Mouse (Mus musculus): Measurements from ENCODE around the gene Usp33.

The Usp33 gene

GRCm38 (mm10) chr3:152397335-152397940 lies 51.2 kb downstream of the Usp33 start:
- in situ Hi-C loops (cut with MboI; ENCODE audit: unreplicated experiment in 2 of 2) = loop anchor here in 1 of 2 experiments (5.0 to 10.0 kb wide), 2 partner anchors 80 to 347 kb away; no protein-coding TSS in a partner anchor

DNA sequence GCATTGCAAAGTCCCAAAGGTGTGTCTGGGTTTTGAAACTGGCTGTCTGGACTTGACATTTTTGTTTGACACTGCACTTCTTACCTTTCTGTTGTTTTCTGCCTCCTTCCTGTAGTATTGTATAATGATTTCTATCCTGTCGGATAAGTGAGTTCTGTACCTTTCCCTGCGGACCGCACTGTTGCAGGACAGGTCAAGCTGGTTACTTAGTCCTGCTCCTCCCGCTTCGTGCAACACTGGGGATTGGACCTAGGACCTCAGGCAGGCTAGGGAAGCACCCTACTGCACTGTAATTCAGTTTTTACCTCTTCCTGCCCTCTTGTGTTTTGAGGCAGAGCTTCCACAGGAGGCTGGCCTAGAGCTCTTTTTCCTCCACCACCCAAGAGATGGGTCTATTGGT lies 54.2 kb downstream of the Usp33 start:
- in situ Hi-C loops (cut with MboI; ENCODE audit: unreplicated experiment in 2 of 2) = no loop called here

DNA sequence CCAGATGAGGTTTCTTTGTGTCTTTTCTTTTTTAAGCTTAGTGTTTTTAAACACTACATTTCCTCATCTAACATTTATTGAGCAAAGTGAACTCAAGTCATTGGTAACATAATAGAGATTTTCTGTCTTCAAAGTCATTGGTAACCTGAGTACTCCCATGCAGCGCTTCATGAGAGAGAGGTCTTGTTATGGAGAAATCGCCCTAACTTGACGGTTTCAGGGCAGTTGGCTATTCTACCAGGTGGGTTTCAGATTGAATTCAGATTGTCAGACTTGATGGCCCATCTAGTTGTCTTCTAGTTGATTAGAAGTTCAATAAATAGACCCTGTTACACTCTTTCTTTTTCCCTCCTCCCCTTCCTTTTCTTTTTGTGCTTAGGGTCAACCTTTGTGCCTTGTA lies 54.6 kb downstream of the Usp33 start:
- in situ Hi-C loops (cut with MboI; ENCODE audit: unreplicated experiment in 2 of 2) = no loop called here

DNA sequence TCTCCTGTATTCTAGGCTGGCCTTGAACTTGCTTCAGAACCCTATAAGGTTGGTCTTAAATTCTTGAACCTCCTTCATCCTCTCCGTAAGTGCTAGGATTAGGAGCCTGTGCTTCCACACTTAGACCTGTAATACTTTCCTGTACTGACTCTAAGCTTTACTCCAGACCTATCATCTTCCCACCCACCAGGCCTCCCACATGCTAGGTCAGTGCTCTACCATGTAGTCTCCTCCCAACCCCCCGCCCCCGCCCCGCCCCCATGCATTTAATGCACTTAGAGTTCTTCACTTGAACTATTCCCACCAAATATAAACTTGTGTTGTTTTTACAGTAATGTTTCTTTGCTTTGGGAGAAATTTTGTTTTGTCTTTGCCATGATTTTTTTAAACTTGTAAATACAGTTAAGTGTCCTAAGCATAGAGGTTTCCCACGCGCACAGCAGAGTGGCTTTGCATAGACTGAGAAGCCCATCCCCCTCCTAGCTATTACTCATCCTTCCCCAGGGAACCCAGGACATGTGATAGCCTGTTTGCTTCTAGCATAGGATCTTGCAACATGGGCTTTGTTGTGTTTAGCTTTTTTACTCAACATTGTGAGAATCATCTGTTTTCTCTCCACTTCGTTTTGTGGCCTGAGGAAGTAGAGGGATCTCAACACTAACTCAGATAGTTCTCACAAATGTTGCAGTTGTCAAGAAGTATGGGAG lies 55.8 kb downstream of the Usp33 start:
- in situ Hi-C loops (cut with MboI; ENCODE audit: unreplicated experiment in 2 of 2) = no loop called here

GRCm38 (mm10) chr3:152402671-152403066 lies 56.4 kb downstream of the Usp33 start:
- in situ Hi-C loops (cut with MboI; ENCODE audit: unreplicated experiment in 2 of 2) = no loop called here

DNA sequence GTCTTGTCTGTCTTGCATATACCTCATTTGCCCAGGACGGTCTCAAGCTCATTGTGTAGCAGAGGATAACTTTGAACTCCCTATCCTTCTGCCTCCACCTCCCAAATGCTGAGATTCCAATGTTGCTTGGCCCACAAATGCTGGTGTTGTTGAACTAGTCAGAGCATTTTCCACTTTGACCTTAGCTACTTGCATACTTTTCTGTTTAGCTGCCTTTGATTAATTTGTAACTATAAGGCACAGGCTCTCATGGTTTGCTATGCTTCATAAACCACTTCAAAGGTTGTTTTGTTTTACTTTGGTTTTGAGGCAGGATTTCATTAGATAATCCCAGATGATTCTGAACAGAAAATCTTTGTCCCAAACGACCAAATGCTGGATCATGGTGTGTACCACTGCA lies 57.5 kb downstream of the Usp33 start:
- in situ Hi-C loops (cut with MboI; ENCODE audit: unreplicated experiment in 2 of 2) = no loop called here

DNA sequence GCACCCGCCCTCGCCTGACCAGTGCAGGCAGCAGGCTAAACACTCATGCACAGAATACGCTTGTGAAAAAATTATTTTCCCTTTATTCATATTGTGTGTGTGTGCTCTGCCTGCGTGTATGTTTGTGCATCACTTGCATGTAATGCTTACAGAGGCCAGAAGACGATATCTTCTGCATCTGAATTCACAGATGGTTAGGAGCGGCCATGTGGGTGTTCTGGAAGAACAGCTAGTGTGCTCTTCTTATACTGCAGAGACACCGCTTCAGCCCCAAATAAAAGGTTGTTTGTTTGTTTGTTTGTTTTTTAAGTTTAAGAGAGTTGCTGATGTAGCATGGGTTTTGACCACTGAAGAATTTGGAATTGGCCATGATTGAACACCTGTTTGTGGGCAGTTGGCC lies 59.1 kb downstream of the Usp33 start:
- in situ Hi-C loops (cut with MboI; ENCODE audit: unreplicated experiment in 2 of 2) = no loop called here

- in situ Hi-C loops (cut with MboI; ENCODE audit: unreplicated experiment in 2 of 2) = no loop called here
These were observed 59.8 kb downstream of the Usp33 start for GRCm38 (mm10) chr3:152405978-152406640.

GRCm38 (mm10) chr3:152410980-152411551 lies 64.8 kb downstream of the Usp33 start:
- in situ Hi-C loops (cut with MboI; ENCODE audit: unreplicated experiment in 2 of 2) = no loop called here

DNA sequence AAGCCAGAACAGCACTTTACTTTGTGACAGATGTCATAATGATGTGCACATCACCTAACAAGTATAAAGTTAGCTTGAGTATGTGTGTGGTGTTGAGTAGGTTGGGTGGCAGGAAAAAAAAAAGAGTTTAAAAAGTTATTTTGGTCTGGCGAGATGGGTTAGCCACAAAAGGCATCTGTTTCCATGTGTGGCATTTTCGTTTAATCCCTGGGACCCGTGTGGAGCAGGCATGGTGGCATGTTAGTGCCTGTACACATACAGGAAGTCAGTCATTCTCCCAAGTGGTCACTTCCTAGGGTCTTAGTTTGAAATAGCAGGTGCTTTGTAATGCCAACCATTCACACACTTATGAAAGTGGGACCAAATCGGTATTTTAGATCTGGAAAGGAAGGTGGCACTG lies 66.1 kb downstream of the Usp33 start:
- in situ Hi-C loops (cut with MboI; ENCODE audit: unreplicated experiment in 2 of 2) = no loop called here

DNA sequence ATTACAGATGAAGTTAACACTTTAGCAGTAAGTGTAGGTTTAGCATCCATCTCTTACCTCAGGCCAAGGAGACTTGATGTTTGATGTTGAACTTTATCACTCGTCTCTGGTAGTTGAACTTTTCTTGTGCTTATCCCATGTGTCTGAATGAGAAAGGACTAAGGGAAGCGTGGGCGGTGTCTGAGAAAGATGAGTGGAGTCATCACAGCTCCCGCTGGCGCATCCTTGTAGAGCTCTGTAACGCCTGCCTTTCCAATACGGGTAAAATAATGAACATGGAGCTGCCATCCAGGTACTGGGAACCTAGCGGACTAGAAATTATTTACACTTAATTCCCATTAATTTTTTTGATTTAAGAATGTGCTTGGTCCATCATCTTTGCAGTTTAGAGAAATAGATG lies 82.6 kb downstream of the Usp33 start:
- in situ Hi-C loops (cut with MboI; ENCODE audit: unreplicated experiment in 2 of 2) = no loop called here

- in situ Hi-C loops (cut with MboI; ENCODE audit: unreplicated experiment in 2 of 2) = no loop called here
These were observed 86.4 kb downstream of the Usp33 start for GRCm38 (mm10) chr3:152432677-152433076.

DNA sequence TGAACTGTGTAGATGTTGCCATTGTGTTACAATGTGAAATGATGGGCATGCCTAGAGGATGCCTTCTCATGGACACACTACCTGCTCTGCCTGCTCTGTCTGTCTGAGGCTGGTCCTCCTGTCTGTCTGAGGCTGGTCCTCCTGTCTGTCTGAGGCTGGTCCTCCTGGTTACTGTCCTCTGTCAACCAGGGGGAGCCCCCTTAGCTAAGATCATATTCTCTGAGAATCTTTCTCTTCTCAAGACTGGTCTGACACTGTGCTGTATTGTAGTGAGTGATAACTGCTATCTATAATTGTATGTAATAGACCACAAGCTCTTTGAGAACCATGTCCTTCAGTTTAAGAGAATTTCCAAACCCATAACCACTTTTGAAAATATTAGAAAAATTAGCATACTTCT lies 89.3 kb downstream of the Usp33 start:
- in situ Hi-C loops (cut with MboI; ENCODE audit: unreplicated experiment in 2 of 2) = no loop called here

DNA sequence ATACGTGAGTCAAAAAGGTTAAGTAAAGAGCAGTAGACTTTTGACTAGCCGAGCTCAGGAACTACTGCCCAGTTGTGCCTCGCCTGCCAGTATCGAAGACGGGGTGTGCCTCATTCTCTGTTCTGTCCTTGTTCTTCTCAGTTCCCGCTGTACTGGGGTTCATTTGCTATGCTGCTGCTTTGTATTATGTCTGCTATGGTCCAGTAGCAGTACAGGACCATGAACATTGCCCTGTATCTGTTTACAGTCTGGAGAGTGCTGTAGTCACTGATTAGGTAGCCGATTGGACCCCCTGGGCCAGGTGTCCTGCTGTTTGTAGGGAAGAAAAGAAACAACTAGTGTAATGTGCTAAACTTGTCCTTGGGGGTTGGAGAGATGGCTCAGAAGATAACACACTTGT lies 91.8 kb downstream of the Usp33 start:
- in situ Hi-C loops (cut with MboI; ENCODE audit: unreplicated experiment in 2 of 2) = no loop called here

- in situ Hi-C loops (cut with MboI; ENCODE audit: unreplicated experiment in 2 of 2) = no loop called here
These were observed 96.5 kb downstream of the Usp33 start for GRCm38 (mm10) chr3:152442795-152443194.

Measured in v-Abl transformed pro-B cells (cell line).